Mouse (Mus musculus): ENCODE results near the gene Gm26566. TPM values are rescaled to one million over a fixed set of nuclear protein-coding genes. Genes with fewer than 3 reads are reported as not detected.
A peak's percentile ranks its signal among the peaks of the same experiment; 100 is the strongest.

The Gm26566 gene
- polyA plus RNA-seq, 1 experiment from 2014 or later: 1.2 TPM

DNA sequence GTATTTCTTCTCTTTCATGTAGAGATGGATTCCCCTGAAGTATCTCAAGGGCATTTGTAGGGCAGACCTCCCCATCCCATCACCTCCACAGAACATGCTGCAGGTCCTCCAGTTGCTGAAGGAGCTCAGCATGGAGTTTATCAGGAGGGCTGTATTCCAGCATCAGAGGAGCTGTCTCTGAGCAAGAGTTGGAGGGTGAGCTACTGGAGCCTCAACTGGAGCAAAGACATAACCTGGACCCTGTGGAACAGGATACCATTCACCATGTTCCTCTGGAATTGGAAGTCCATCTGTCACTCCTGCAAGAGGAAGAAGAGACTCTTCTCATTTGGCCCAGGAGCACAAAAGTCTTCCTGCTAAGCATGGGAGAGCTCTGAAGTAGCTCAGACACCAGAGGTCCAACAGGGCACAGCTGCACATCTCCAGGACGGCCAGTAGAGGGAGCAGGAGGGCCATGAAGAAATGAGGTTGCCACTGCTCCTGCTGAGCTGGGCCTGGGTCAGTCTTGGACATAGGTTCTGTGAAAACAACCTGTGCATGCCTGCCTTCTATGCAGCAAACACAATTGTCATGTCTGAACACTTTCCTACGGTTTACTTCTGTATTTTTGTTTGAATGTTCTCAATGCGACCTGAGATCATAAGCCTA is 25.2 kb upstream of the Gm26566 start:
- WGBS: 28% methylated on average over 3 of the region's 3 CpGs
- no peaks in the 10 kb centered on the region for H3K36me3 ChIP-seq (ENCODE audit: control insufficient read depth, insufficient read depth, low read length)
- ATAC-seq (replicated peaks; ENCODE audit: low FRiP score, low TSS enrichment, low read depth): no peak; the same call in 1 of the 2 replicates
- H3K9me3 ChIP-seq (ENCODE audit: control insufficient read depth, low read length): no peaks in the 10 kb centered on the region
- H3K27ac ChIP-seq (ENCODE audit: low read depth): no peak overlapping the region
- no peaks in the 10 kb centered on the region for H3K27me3 ChIP-seq (replicated peaks; ENCODE audit: control insufficient read depth, insufficient read depth, low read length)
- no peak overlapping the region for H3K4me2 ChIP-seq (ENCODE audit: low read length)
- no peak overlapping the region for H3K4me3 ChIP-seq (ENCODE audit: low read depth, low read length)
- H3K4me1 ChIP-seq (replicated peaks; ENCODE audit: control insufficient read depth, insufficient read depth, low read length): no peaks in the 10 kb centered on the region
- no peak overlapping the region for H3K9ac ChIP-seq (ENCODE audit: low read length)
- peak; percentile 89 for DNase-seq (ENCODE audit: low spot score)

GRCm38 (mm10) chr4:88697108-88697507 is 24.5 kb upstream of the Gm26566 start:
- ATAC-seq (replicated peaks; ENCODE audit: low FRiP score, low TSS enrichment, low read depth) (no peak), DNase-seq (ENCODE audit: low spot score) (no peak)
- WGBS: 60% methylated on average over 6 of the region's 6 CpGs
- Histone ChIP-seq H3K36me3 (ENCODE audit: control insufficient read depth, insufficient read depth, low read length) (no peaks in the 10 kb centered on the region), H3K4me3 (ENCODE audit: low read depth, low read length) (no peak overlapping the region), H3K9me3 (ENCODE audit: control insufficient read depth, low read length) (no peaks in the 10 kb centered on the region), H3K4me2 (ENCODE audit: low read length) (no peak overlapping the region), H3K9ac (ENCODE audit: low read length) (no peak overlapping the region), H3K27me3 (replicated peaks; ENCODE audit: control insufficient read depth, insufficient read depth, low read length) (no peaks in the 10 kb centered on the region), H3K4me1 (replicated peaks; ENCODE audit: control insufficient read depth, insufficient read depth, low read length) (no peaks in the 10 kb centered on the region), H3K27ac (ENCODE audit: low read depth) (no peak overlapping the region)

DNA sequence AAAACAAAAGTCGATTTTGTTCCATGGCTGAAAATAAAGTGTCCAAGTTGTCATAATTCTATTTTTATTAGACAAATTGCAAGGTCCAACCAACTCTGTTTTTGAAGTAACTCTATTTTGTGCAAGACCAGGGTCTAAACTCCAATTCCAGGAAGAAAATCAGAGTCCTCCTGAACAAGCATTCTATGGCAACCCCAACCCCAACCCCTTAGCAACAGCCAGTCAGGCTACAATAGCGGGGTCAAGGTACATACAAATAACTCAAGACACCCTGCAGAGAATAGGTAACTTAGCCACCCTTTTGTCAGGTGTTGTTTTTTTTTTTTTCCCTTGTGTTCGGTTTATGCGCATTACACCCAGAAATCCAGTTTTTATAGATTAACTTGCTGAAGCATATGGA is 23.9 kb upstream of the Gm26566 start:
- Histone ChIP-seq H3K9ac (ENCODE audit: low read length) (no peak overlapping the region), H3K36me3 (ENCODE audit: control insufficient read depth, insufficient read depth, low read length) (no peaks in the 10 kb centered on the region), H3K4me1 (replicated peaks; ENCODE audit: control insufficient read depth, insufficient read depth, low read length) (no peaks in the 10 kb centered on the region), H3K27ac (ENCODE audit: low read depth) (no peak overlapping the region), H3K9me3 (ENCODE audit: control insufficient read depth, low read length) (no peaks in the 10 kb centered on the region), H3K4me3 (ENCODE audit: low read depth, low read length) (no peak overlapping the region), H3K4me2 (ENCODE audit: low read length) (no peak overlapping the region), H3K27me3 (replicated peaks; ENCODE audit: control insufficient read depth, insufficient read depth, low read length) (no peaks in the 10 kb centered on the region)
- no peak for ATAC-seq (replicated peaks; ENCODE audit: low FRiP score, low TSS enrichment, low read depth)
- WGBS: 81% methylated on average over 4 of the region's 4 CpGs
- DNase-seq (ENCODE audit: low spot score): no peak

DNA sequence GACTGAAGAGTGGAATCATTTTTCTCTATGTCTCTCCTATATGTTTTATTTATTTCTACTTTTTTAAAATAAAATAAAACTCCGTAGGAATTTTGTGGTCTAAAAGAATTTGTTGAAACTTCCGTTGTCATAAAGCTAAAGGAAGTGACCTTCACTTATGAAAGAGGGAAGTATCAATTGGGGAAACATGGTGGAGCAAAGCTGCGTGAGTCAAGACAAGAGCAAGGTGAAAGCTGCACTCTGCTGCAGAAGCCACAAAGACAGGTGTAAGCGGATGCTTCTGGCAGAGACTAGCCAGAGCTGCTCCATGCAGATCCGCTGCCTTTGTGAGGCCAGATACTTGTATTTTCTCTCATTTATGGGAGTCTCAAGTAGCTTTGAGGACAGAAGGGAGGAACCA is 22.8 kb upstream of the Gm26566 start:
- ATAC-seq (replicated peaks; ENCODE audit: low FRiP score, low TSS enrichment, low read depth) (no peak), DNase-seq (ENCODE audit: low spot score) (no peak)
- Histone ChIP-seq H3K4me3 (ENCODE audit: low read depth, low read length) (no peak overlapping the region), H3K36me3 (ENCODE audit: control insufficient read depth, insufficient read depth, low read length) (no peaks in the 10 kb centered on the region), H3K4me2 (ENCODE audit: low read length) (no peak overlapping the region), H3K4me1 (replicated peaks; ENCODE audit: control insufficient read depth, insufficient read depth, low read length) (no peaks in the 10 kb centered on the region), H3K27me3 (replicated peaks; ENCODE audit: control insufficient read depth, insufficient read depth, low read length) (no peaks in the 10 kb centered on the region), H3K27ac (ENCODE audit: low read depth) (no peak overlapping the region), H3K9ac (ENCODE audit: low read length) (no peak overlapping the region), H3K9me3 (ENCODE audit: control insufficient read depth, low read length) (no peaks in the 10 kb centered on the region)
- 77% methylated on average over 5 of the region's 5 CpGs for WGBS

DNA sequence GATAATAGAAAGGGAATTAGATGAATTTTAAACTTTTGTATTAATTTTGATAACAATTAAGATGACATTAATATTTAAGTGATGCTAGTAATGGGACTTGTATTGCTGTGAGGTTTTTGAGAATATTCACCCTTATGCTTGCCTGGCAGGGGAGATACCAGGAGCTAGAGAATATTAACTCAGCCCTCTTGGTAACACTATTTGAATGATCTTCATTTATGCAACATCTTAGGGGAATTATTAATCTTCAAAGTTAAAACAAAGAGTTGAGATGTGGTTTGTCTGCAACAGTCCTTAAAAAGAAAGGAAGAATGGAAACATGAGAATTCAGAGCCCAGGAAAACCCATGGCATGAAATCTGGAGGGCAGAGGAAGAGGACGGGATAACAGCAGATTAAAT is 22.3 kb upstream of the Gm26566 start:
- Histone ChIP-seq H3K4me3 (ENCODE audit: low read depth, low read length) (no peak overlapping the region), H3K9me3 (ENCODE audit: control insufficient read depth, low read length) (no peaks in the 10 kb centered on the region), H3K4me1 (replicated peaks; ENCODE audit: control insufficient read depth, insufficient read depth, low read length) (no peaks in the 10 kb centered on the region), H3K36me3 (ENCODE audit: control insufficient read depth, insufficient read depth, low read length) (no peaks in the 10 kb centered on the region), H3K9ac (ENCODE audit: low read length) (no peak overlapping the region), H3K27ac (ENCODE audit: low read depth) (no peak overlapping the region), H3K4me2 (ENCODE audit: low read length) (no peak overlapping the region), H3K27me3 (replicated peaks; ENCODE audit: control insufficient read depth, insufficient read depth, low read length) (no peaks in the 10 kb centered on the region)
- 87% methylated on average over 1 of the region's 1 CpGs for whole genome bisulfite sequencing
- ATAC-seq (replicated peaks; ENCODE audit: low FRiP score, low TSS enrichment, low read depth) (no peak), DNase-seq (ENCODE audit: low spot score) (no peak)

DNA sequence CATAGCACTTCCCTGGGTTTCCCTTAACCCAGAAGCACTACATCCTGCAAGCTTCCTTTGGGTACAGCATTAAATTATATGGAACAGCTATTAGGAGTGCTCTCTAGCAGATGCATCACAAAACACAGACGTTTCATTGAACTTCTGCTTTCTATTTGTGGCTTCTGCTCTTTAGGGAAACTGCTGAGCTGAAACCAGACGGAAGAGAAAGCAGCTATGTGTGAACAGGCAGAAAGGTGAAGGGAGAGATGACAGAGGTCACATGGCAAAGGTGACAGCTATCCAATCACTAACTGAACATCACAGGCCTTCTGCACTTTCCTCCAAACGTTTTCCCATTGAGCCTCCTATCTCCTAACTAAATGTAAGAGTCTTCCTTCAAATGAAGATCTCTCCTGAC is 15.7 kb upstream of the Gm26566 start:
- no peak overlapping the region for H3K4me2 ChIP-seq (ENCODE audit: low read length)
- H3K27ac ChIP-seq (ENCODE audit: low read depth): no peak overlapping the region
- DNase-seq (ENCODE audit: low spot score) (no peak), ATAC-seq (replicated peaks; ENCODE audit: low FRiP score, low TSS enrichment, low read depth) (no peak)
- no peaks in the 10 kb centered on the region for H3K4me1 ChIP-seq (replicated peaks; ENCODE audit: control insufficient read depth, insufficient read depth, low read length)
- no peak overlapping the region for H3K4me3 ChIP-seq (ENCODE audit: low read depth, low read length)
- no peak overlapping the region for H3K9ac ChIP-seq (ENCODE audit: low read length)
- 39% methylated on average over 3 of the region's 3 CpGs for WGBS
- no peaks in the 10 kb centered on the region for H3K9me3 ChIP-seq (ENCODE audit: control insufficient read depth, low read length)
- no peaks in the 10 kb centered on the region for H3K27me3 ChIP-seq (replicated peaks; ENCODE audit: control insufficient read depth, insufficient read depth, low read length)
- H3K36me3 ChIP-seq (ENCODE audit: control insufficient read depth, insufficient read depth, low read length): no peaks in the 10 kb centered on the region

DNA sequence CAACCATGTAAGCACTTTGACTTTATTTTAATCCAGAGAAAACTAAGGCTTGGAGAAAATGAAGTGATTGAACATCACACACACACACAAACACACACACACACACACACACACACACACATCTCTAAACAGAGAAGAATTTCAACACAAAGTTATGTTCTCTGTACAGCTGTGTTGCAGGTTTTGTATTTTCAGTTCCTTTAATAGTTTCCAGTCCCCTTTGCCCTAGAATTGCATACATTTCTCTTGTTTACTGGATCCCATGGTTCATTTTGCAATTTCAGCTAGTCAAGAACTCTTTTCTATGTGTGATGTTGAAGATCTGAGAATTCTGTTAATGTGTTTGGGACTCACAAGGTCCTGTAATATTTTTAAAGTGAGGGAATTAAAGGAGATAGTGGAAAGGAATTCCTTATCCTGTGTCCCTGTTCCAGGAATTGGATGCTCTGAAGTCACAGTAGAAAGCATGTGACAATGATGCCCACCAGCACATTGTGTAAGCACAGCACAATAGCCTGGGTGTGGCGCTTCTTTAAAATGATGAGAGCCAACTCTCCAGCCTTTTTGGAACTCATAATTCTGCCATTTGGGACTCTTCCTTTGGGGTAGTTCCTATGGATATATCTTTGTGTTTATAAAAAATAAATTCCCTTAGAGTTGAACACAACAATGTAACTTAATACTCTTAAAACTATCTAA is 14.3 kb upstream of the Gm26566 start:
- Histone ChIP-seq H3K9ac (ENCODE audit: low read length) (no peak overlapping the region), H3K4me1 (replicated peaks; ENCODE audit: control insufficient read depth, insufficient read depth, low read length) (no peaks in the 10 kb centered on the region), H3K9me3 (ENCODE audit: control insufficient read depth, low read length) (no peaks in the 10 kb centered on the region), H3K4me2 (ENCODE audit: low read length) (no peak overlapping the region), H3K4me3 (ENCODE audit: low read depth, low read length) (no peak overlapping the region), H3K36me3 (ENCODE audit: control insufficient read depth, insufficient read depth, low read length) (no peaks in the 10 kb centered on the region), H3K27me3 (replicated peaks; ENCODE audit: control insufficient read depth, insufficient read depth, low read length) (no peaks in the 10 kb centered on the region), H3K27ac (ENCODE audit: low read depth) (no peak overlapping the region)
- no peak for ATAC-seq (replicated peaks; ENCODE audit: low FRiP score, low TSS enrichment, low read depth)
- DNase-seq (ENCODE audit: low spot score): no peak
- WGBS: 85% methylated on average over 1 of the region's 1 CpGs

DNA sequence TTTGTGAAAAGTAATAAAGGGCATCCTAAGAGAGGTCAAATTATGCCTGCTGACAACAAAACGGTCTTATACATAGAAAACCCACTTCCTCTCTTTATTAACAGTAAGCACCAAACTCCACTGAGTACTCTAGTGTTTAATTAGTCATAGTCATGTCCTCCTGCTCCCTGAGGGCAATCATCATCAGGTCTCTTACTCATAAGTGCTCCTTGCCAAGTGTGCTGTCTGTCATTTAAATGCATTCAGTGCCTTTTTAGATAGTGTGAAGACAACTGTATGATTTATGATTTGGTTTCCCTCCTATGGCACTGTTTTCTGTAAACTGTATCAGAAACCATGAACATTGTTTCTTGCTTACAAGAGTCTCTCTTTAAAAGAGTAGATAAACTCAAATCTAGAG is 7.3 kb upstream of the Gm26566 start:
- Histone ChIP-seq H3K4me1 (replicated peaks; ENCODE audit: control insufficient read depth, insufficient read depth, low read length) (peaks cover 6% of the 10 kb centered on the region; the same call in 1 of the 2 replicates), H3K27ac (ENCODE audit: low read depth) (no peak overlapping the region), H3K36me3 (ENCODE audit: control insufficient read depth, insufficient read depth, low read length) (peaks cover 24% of the 10 kb centered on the region), H3K9me3 (ENCODE audit: control insufficient read depth, low read length) (no peaks in the 10 kb centered on the region), H3K4me3 (ENCODE audit: low read depth, low read length) (no peak overlapping the region), H3K9ac (ENCODE audit: low read length) (no peak overlapping the region), H3K4me2 (ENCODE audit: low read length) (no peak overlapping the region), H3K27me3 (replicated peaks; ENCODE audit: control insufficient read depth, insufficient read depth, low read length) (no peaks in the 10 kb centered on the region)
- ATAC-seq (replicated peaks; ENCODE audit: low FRiP score, low TSS enrichment, low read depth): no peak
- WGBS: 87% methylated on average over 1 of the region's 1 CpGs
- DNase-seq (ENCODE audit: low spot score): no peak

DNA sequence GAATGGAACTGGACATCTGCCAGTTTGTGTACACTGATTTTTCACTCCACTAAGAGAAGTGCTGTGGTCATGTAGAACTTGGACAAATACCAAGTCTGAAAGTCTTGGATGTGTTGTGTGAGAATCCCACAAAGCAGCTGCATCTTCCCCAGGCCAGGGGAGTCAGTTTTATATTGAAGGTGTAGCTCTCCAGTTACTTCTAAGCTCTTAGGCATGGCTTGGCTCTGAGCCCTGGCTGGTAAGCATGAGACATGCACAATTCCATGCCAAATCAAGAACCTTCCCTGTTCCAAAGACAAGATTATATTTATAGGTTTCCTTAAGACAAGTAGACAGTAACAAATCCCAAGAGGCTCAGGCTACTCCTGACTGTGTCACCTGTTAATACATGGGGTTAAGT is 6.5 kb upstream of the Gm26566 start:
- Histone ChIP-seq H3K36me3 (ENCODE audit: control insufficient read depth, insufficient read depth, low read length) (peaks cover 27% of the 10 kb centered on the region), H3K4me3 (ENCODE audit: low read depth, low read length) (no peak overlapping the region), H3K4me2 (ENCODE audit: low read length) (no peak overlapping the region), H3K9me3 (ENCODE audit: control insufficient read depth, low read length) (no peaks in the 10 kb centered on the region), H3K27ac (ENCODE audit: low read depth) (no peak overlapping the region), H3K27me3 (replicated peaks; ENCODE audit: control insufficient read depth, insufficient read depth, low read length) (no peaks in the 10 kb centered on the region), H3K9ac (ENCODE audit: low read length) (no peak overlapping the region), H3K4me1 (replicated peaks; ENCODE audit: control insufficient read depth, insufficient read depth, low read length) (peaks cover 8% of the 10 kb centered on the region; the same call in 1 of the 2 replicates)
- ATAC-seq (replicated peaks; ENCODE audit: low FRiP score, low TSS enrichment, low read depth) (no peak), DNase-seq (ENCODE audit: low spot score) (no peak)

All from intestine, embryonic 14.5 days (tissue).